Mouse (Mus musculus) small intestine, adult 2 months (tissue): ENCODE results near the gene Topbp1.

Source experiments
- CTCF ChIP-seq: fragments of 200-500 bp; IDR thresholded peaks from 2 replicates; pipeline ENCODE4 v1.5.1; 2012; ENCODE audit warnings: low read depth, mild to moderate bottlenecking, control low read depth, inconsistent platforms, low read length, moderate library complexity, mixed read lengths; ENCODE audit not compliant: insufficient replicate concordance, insufficient read length; ENCODE audit errors: extremely low read depth
- POLR2A ChIP-seq: fragments of 200-500 bp; IDR thresholded peaks from 2 replicates; pipeline ENCODE4 v1.6.1; 2012; ENCODE audit warnings: low read depth, mild to moderate bottlenecking, control low read depth, inconsistent platforms, low read length, moderate library complexity

DNA sequence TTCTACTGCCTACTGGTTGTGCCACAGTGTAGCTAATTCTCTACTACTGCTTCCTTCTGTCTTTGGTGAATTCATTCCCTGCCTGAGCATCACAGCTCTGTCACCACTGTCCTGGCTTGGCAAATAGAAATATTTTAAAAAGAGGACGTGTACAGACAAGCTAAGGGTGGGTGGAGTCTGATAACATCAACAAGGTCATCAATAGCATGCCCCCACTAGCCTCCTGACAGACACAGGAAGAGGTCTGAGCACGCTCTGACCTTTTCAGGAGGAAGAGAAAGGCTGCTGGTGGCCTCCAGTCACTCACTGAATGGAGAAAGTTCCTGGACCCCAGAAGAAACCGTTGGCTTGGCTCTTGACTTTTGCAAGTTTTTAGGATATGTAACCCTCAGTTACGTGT, 18.6 kb upstream of the Topbp1 start:
- TF ChIP-seq CTCF (no peak), POLR2A (no peak)
